Mouse (Mus musculus): ENCODE results near the gene Plppr1. TPM values are rescaled to one million over a fixed set of nuclear protein-coding genes. Genes with fewer than 3 reads are reported as not detected.

Plppr1 gene
- total and polyA plus RNA-seq, 3 experiments: not detected

DNA sequence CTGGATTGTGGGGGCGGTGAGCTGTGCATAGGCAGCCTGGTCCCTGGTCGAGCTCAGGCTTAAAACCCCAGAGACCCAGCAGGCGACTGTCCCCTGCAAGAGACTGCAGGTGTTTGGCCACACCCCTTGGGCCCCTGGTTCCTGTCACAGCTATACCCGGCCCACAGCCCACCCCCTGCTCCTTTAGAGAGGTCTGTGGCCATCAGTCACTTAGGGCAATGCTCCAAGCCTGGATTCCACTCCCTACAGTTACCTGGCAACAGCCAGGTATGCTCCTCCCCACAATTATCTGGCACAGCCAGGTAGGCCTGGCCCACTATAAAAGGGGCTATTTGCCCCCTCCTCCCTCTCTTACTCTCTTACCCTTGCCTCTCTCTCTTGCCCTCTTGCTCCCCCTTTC is 20.8 kb upstream of the Plppr1 start:
- in situ Hi-C loops (cut with MboI; ENCODE audit: low pct_ligation_motif_present, low pct_unique_long_range_greater_than_20kb, low sequenced_read_pairs): no loop called here
- no peak overlapping the region for H3K4me2 ChIP-seq (ENCODE audit: insufficient read depth, low read depth, poor library complexity, severe bottlenecking)
- H3K27me3 ChIP-seq (replicated peaks): no peaks in the 10 kb centered on the region
- H3K36me3 ChIP-seq (replicated peaks in 1 of 2; ENCODE audit: control insufficient read depth in 1 of 2, insufficient read depth in 1 of 2, low read length in 1 of 2): no peaks in the 10 kb centered on the region
- DNase-seq (ENCODE audit: extremely low read depth): no peak
- H3K9me3 ChIP-seq (replicated peaks; ENCODE audit: low read length): no peaks in the 10 kb centered on the region
- H3K4me1 ChIP-seq (ENCODE audit: control insufficient read depth in 1 of 2, insufficient read depth in 2 of 2): peaks cover 0 to 12% of the 10 kb centered on the region in 2 experiments; a peak in 1 of 4 replicates
- TF ChIP-seq BHLHE40 (IDR thresholded peaks at IDR 0.05; ENCODE audit: low read depth, low read length): no peak
- TF ChIP-seq UBTF (IDR thresholded peaks at IDR 0.05; ENCODE audit: low read depth, low read length): no peak
- TF ChIP-seq NRF1 (IDR thresholded peaks at IDR 0.05; ENCODE audit: low read depth, low read length): no peak
- TF ChIP-seq TCF12 (IDR thresholded peaks at IDR 0.05; ENCODE audit: low read depth, low read length): no peak
- TF ChIP-seq IRF4 (IDR thresholded peaks at IDR 0.05; ENCODE audit: low read depth, low read length): no peak
- TF ChIP-seq MAZ (IDR thresholded peaks at IDR 0.05; ENCODE audit: low read depth, low read length): no peak
- no peak for TF ChIP-seq POLR2A (IDR thresholded peaks at IDR 0.05; ENCODE audit: low read depth, low read length)
- H3K79me2 ChIP-seq (replicated peaks; ENCODE audit: control insufficient read depth, extremely low read depth, insufficient read depth, poor library complexity, severe bottlenecking): no peaks in the 10 kb centered on the region
- dilution Hi-C loops (cut with MboI; ENCODE audit: extremely low pct_ligation_motif_present, extremely low pct_unique_long_range_greater_than_20kb, low sequenced_read_pairs): no loop called here
- no peak overlapping the region for H3K9ac ChIP-seq (ENCODE audit: insufficient read depth, low read depth)
- no peak overlapping the region for H3K27ac ChIP-seq (ENCODE audit: insufficient read depth, low read depth)
- no peak overlapping the region for H3K4me3 ChIP-seq (replicated peaks in 1 of 3; ENCODE audit: low read depth in 2 of 3, low read length in 2 of 3, poor library complexity in 1 of 3)

DNA sequence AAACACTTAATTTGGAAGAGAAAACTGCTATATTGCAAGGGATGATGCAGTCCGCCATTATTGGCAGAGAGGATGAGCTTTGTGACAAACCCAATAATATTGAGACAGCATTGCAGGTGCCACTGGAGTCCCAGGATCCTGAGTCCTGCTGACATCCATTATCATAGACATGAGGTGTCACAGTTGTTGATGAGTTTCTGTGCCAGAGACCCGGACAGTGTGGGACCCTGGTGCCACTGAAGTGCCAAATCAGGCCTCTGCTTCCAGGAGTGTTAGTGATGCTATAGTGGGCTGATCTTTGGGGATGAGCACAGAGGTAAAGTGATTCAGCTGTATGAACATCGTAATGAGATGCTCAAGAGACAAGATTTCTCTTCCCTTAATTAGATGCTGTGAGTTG is 19.2 kb upstream of the Plppr1 start:
- Histone ChIP-seq H3K27ac (ENCODE audit: insufficient read depth, low read depth) (no peak overlapping the region), H3K4me2 (ENCODE audit: insufficient read depth, low read depth, poor library complexity, severe bottlenecking) (no peak overlapping the region), H3K27me3 (replicated peaks) (no peaks in the 10 kb centered on the region), H3K4me3 (replicated peaks in 1 of 3; ENCODE audit: low read depth in 2 of 3, low read length in 2 of 3, poor library complexity in 1 of 3) (no peak overlapping the region), H3K9ac (ENCODE audit: insufficient read depth, low read depth) (no peak overlapping the region), H3K36me3 (replicated peaks in 1 of 2; ENCODE audit: control insufficient read depth in 1 of 2, insufficient read depth in 1 of 2, low read length in 1 of 2) (no peaks in the 10 kb centered on the region), H3K4me1 (ENCODE audit: control insufficient read depth in 1 of 2, insufficient read depth in 2 of 2) (peaks cover 0 to 12% of the 10 kb centered on the region in 2 experiments; a peak in 1 of 4 replicates), H3K79me2 (replicated peaks; ENCODE audit: control insufficient read depth, extremely low read depth, insufficient read depth, poor library complexity, severe bottlenecking) (no peaks in the 10 kb centered on the region), H3K9me3 (replicated peaks; ENCODE audit: low read length) (no peaks in the 10 kb centered on the region)
- in situ Hi-C loops (cut with MboI; ENCODE audit: low pct_ligation_motif_present, low pct_unique_long_range_greater_than_20kb, low sequenced_read_pairs): no loop called here
- no peak for TF ChIP-seq CTCF (conservative IDR thresholded peaks at IDR 0.05 in 1 of 2, IDR thresholded peaks at IDR 0.05 in 1 of 2; ENCODE audit: low read depth in 2 of 2, low read length in 2 of 2)
- TF ChIP-seq UBTF (IDR thresholded peaks at IDR 0.05; ENCODE audit: low read depth, low read length): no peak
- no peak for TF ChIP-seq ETS1 (conservative IDR thresholded peaks at IDR 0.05; ENCODE audit: low read depth, low read length)
- TF ChIP-seq BHLHE40 (IDR thresholded peaks at IDR 0.05; ENCODE audit: low read depth, low read length): no peak
- no peak for TF ChIP-seq HCFC1 (IDR thresholded peaks at IDR 0.05; ENCODE audit: low read depth, low read length)
- TF ChIP-seq RCOR1 (conservative IDR thresholded peaks at IDR 0.05; ENCODE audit: low read depth, low read length): no peak
- no peak for TF ChIP-seq JUND (conservative IDR thresholded peaks at IDR 0.05; ENCODE audit: low read depth, low read length)
- TF ChIP-seq E2F4 (IDR thresholded peaks at IDR 0.05; ENCODE audit: insufficient replicate concordance, low read depth, low read length): no peak
- no peak for TF ChIP-seq IRF4 (IDR thresholded peaks at IDR 0.05; ENCODE audit: low read depth, low read length)
- TF ChIP-seq ZNF384 (IDR thresholded peaks at IDR 0.05; ENCODE audit: low read depth, low read length): no peak
- TF ChIP-seq KAT2A (IDR thresholded peaks at IDR 0.05; ENCODE audit: insufficient replicate concordance, low read length): no peak
- TF ChIP-seq POLR2A (IDR thresholded peaks at IDR 0.05; ENCODE audit: low read depth, low read length): no peak
- TF ChIP-seq ZKSCAN1 (IDR thresholded peaks at IDR 0.05; ENCODE audit: borderline replicate concordance, low read depth, low read length): no peak
- no peak for DNase-seq (ENCODE audit: extremely low read depth)
- dilution Hi-C loops (cut with MboI; ENCODE audit: extremely low pct_ligation_motif_present, extremely low pct_unique_long_range_greater_than_20kb, low sequenced_read_pairs): no loop called here
